Comparison of ENCODE assay signal across 13 mouse cellular contexts in genomic region chr11:17630172-17630553, GRCm38 (mm10).
"Had no signal": no experiment of that assay in that cellular context is flagged by ENCODE, and none has a peak within 500 bp of the region (broad histone marks: within the 10 kb centered on the region; RNA-seq: fewer than 3 reads in every experiment).

No protein-coding gene starts in this region.

- H3K36me3 ChIP-seq: limb, embryonic 12.5 days; liver, embryonic 12.5 days; liver, embryonic 15.5 days; lung, embryonic 15.5 days had no signal

- H3K4me2 ChIP-seq: limb, embryonic 12.5 days; liver, embryonic 12.5 days; liver, embryonic 15.5 days; lung, embryonic 15.5 days; midbrain, embryonic 11.5 days had no signal

- H3K4me1 ChIP-seq: liver, embryonic 12.5 days; liver, embryonic 15.5 days; megakaryocyte, embryonic 14.5 days had no signal

- H3K27ac ChIP-seq: limb, embryonic 12.5 days; liver, embryonic 12.5 days; liver, embryonic 15.5 days; lung, embryonic 15.5 days had no signal

- ATAC-seq: intestine, postnatal 0 days; liver, embryonic 12.5 days had no signal

- H3K9me3 ChIP-seq: limb, embryonic 12.5 days; liver, embryonic 12.5 days; liver, embryonic 15.5 days; lung, embryonic 15.5 days; megakaryocyte, embryonic 14.5 days had no signal

- H3K9ac ChIP-seq: limb, embryonic 12.5 days; liver, embryonic 12.5 days; liver, embryonic 15.5 days; lung, embryonic 15.5 days had no signal

- H3K4me3 ChIP-seq: limb, embryonic 12.5 days; liver, embryonic 12.5 days; liver, embryonic 15.5 days; lung, embryonic 15.5 days; megakaryocyte, embryonic 14.5 days had no signal

- DNase-seq: liver; lung, adult 18-20 months; lung, postnatal 10 days; lung, postnatal 36 days; thymus, adult 18-20 months; thymus, postnatal 36 days had no signal

- H3K27me3 ChIP-seq: limb, embryonic 12.5 days; liver, embryonic 12.5 days; liver, embryonic 15.5 days; lung, embryonic 15.5 days; megakaryocyte, embryonic 14.5 days had no signal
